19 mouse cellular contexts compared by ENCODE assay signal in the genomic region with DNA sequence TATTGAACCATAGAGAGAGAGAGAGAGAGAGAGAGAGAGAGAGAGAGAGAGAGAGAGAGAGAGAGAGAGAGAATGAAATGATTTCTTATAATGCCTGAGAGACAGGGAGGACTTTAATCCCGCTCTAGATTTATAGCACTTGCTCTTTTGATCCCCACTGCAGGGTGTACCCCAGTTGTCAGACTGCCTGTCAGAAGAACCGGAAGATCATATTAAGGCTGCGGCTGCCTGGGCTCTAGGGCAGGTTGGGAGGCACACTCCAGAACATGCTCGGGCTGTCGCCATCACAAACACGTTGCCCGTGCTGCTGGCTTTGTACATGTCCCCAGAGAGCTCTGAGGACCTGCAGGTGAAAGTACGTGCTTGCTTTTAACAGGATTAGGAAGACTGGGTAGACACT. TPM values are rescaled to one million over a fixed set of nuclear protein-coding genes. Genes with fewer than 3 reads are reported as not detected.
DNase-seq lines count a peak whose midpoint lies in the region; ATAC-seq and TF ChIP-seq lines count a peak whose summit lies in the region.
"Had no signal": no experiment of that assay in that cellular context is flagged by ENCODE, and none has a peak within 500 bp of the region (broad histone marks: within the 10 kb centered on the region; RNA-seq: fewer than 3 reads in every experiment).

No protein-coding gene starts in this region.

- H3K27ac ChIP-seq in midbrain, embryonic 13.5 days = no peak overlapping the region
- no peak overlapping the region for H3K27ac ChIP-seq in midbrain, postnatal 0 days (ENCODE audit: low read depth, low read length)
- H3K27ac ChIP-seq in embryonic facial prominence, embryonic 10.5 days (replicated peaks) = no peak overlapping the region
- no peak overlapping the region for H3K27ac ChIP-seq in intestine, embryonic 16.5 days (ENCODE audit: low read length)
- H3K27ac ChIP-seq: embryonic facial prominence, embryonic 12.5 days; forebrain, embryonic 15.5 days; heart, embryonic 13.5 days had no signal

- no peak overlapping the region for H3K4me2 ChIP-seq in midbrain, embryonic 13.5 days (replicated peaks)
- no peak overlapping the region for H3K4me2 ChIP-seq in midbrain, postnatal 0 days (ENCODE audit: low read depth, low read length, poor library complexity, severe bottlenecking)
- no peak overlapping the region for H3K4me2 ChIP-seq in intestine, embryonic 16.5 days (ENCODE audit: low read depth, low read length)
- H3K4me2 ChIP-seq: embryonic facial prominence, embryonic 12.5 days; forebrain, embryonic 15.5 days; heart, embryonic 13.5 days had no signal

- H3K9me3 ChIP-seq in midbrain, embryonic 13.5 days = no peaks in the 10 kb centered on the region
- no peaks in the 10 kb centered on the region for H3K9me3 ChIP-seq in midbrain, postnatal 0 days (ENCODE audit: low read length)
- no peaks in the 10 kb centered on the region for H3K9me3 ChIP-seq in embryonic facial prominence, embryonic 10.5 days
- H3K9me3 ChIP-seq in intestine, embryonic 16.5 days (ENCODE audit: control insufficient read depth, low read length) = no peaks in the 10 kb centered on the region
- H3K9me3 ChIP-seq: embryonic facial prominence, embryonic 12.5 days; forebrain, embryonic 15.5 days; heart, embryonic 13.5 days had no signal

- no peak overlapping the region for H3K4me3 ChIP-seq in midbrain, embryonic 13.5 days (replicated peaks)
- no peak overlapping the region for H3K4me3 ChIP-seq in midbrain, postnatal 0 days (ENCODE audit: low read depth, low read length)
- no peak overlapping the region for H3K4me3 ChIP-seq in embryonic facial prominence, embryonic 10.5 days
- H3K4me3 ChIP-seq in intestine, embryonic 16.5 days (ENCODE audit: low read length) = no peak overlapping the region
- H3K4me3 ChIP-seq: embryonic facial prominence, embryonic 12.5 days; forebrain, embryonic 15.5 days; heart, embryonic 13.5 days had no signal

- no peaks in the 10 kb centered on the region for H3K27me3 ChIP-seq in midbrain, embryonic 13.5 days
- H3K27me3 ChIP-seq in midbrain, postnatal 0 days (ENCODE audit: insufficient read depth, low read length) = no peaks in the 10 kb centered on the region
- peaks cover 9% of the 10 kb centered on the region for H3K27me3 ChIP-seq in embryonic facial prominence, embryonic 10.5 days (replicated peaks; ENCODE audit: low read depth, poor library complexity, severe bottlenecking)
- H3K27me3 ChIP-seq in intestine, embryonic 16.5 days (replicated peaks; ENCODE audit: control insufficient read depth, insufficient read depth, low read length) = no peaks in the 10 kb centered on the region
- H3K27me3 ChIP-seq: embryonic facial prominence, embryonic 12.5 days; heart, embryonic 13.5 days had no signal

- 0 out of 2 replicates have a peak, but pooled peaks have one; percentile 17 for ATAC-seq in midbrain, embryonic 13.5 days
- no peak for ATAC-seq in midbrain, postnatal 0 days (ENCODE audit: low FRiP score)
- ATAC-seq in intestine, embryonic 16.5 days = peak; percentile 87
- ATAC-seq: forebrain, embryonic 15.5 days; hindbrain, embryonic 16.5 days had no signal

- 29% methylated on average over 8 of the region's 8 CpGs for WGBS in midbrain, embryonic 13.5 days
- 28% methylated on average over 8 of the region's 8 CpGs for WGBS in midbrain, postnatal 0 days
- 61% methylated on average over 8 of the region's 8 CpGs for WGBS in embryonic facial prominence, embryonic 10.5 days
- 52% methylated on average over 8 of the region's 8 CpGs for WGBS in intestine, embryonic 16.5 days

- H3K4me1 ChIP-seq in midbrain, embryonic 13.5 days (replicated peaks) = peaks cover 15% of the 10 kb centered on the region
- H3K4me1 ChIP-seq in midbrain, postnatal 0 days (ENCODE audit: insufficient read depth, low read length) = no peaks in the 10 kb centered on the region
- H3K4me1 ChIP-seq in embryonic facial prominence, embryonic 10.5 days = peaks cover 10% of the 10 kb centered on the region; the same call in 1 of the 2 replicates
- no peaks in the 10 kb centered on the region for H3K4me1 ChIP-seq in intestine, embryonic 16.5 days (ENCODE audit: control insufficient read depth, insufficient read depth, low read length)
- H3K4me1 ChIP-seq: embryonic facial prominence, embryonic 12.5 days had no signal

- TF ChIP-seq CTCF in midbrain, postnatal 0 days (IDR thresholded peaks at IDR 0.05) = no peak

- no peaks in the 10 kb centered on the region for H3K36me3 ChIP-seq in midbrain, embryonic 13.5 days
- no peaks in the 10 kb centered on the region for H3K36me3 ChIP-seq in midbrain, postnatal 0 days (ENCODE audit: insufficient read depth, low read length)
- no peaks in the 10 kb centered on the region for H3K36me3 ChIP-seq in embryonic facial prominence, embryonic 10.5 days (replicated peaks)
- no peaks in the 10 kb centered on the region for H3K36me3 ChIP-seq in intestine, embryonic 16.5 days (ENCODE audit: control insufficient read depth, insufficient read depth, low read length)
- H3K36me3 ChIP-seq: embryonic facial prominence, embryonic 12.5 days; forebrain, embryonic 15.5 days; heart, embryonic 13.5 days had no signal

- H3K9ac ChIP-seq in midbrain, embryonic 13.5 days (replicated peaks) = no peak overlapping the region
- H3K9ac ChIP-seq in midbrain, postnatal 0 days (replicated peaks; ENCODE audit: low read length, poor library complexity, severe bottlenecking) = no peak overlapping the region
- no peak overlapping the region for H3K9ac ChIP-seq in intestine, embryonic 16.5 days (ENCODE audit: low read depth, low read length)
- H3K9ac ChIP-seq: embryonic facial prominence, embryonic 12.5 days; forebrain, embryonic 15.5 days; heart, embryonic 13.5 days had no signal

- no peak for DNase-seq in midbrain, postnatal 0 days (ENCODE audit: low spot score)
- DNase-seq in embryonic facial prominence, embryonic 10.5 days (ENCODE audit: low spot score) = peak; percentile 11
- no peak for DNase-seq in adrenal gland, postnatal 36 days
- DNase-seq in frontal cortex, postnatal 14 days (ENCODE audit: low spot score in 2 of 2) = no peak
- DNase-seq: adrenal gland, adult 2 months; adrenal gland, postnatal 25 days; cerebellum, adult 11 months; cerebellum, adult 9-11 months; cerebellum, postnatal 36 days; gastrocnemius, postnatal 10 days; heart, postnatal 36 days had no signal

RNA-seq across cellular contexts. Expression of a gene that starts 43.2 kb away (rescaled TPM):
- 0.24 and 0.28 TPM in 2 replicates for polyA plus RNA-seq in midbrain, embryonic 13.5 days (2015; fragmentation: Nextera tagmentation; extraction: Ambion mirVana)
- not detected in 2 replicates for total RNA-seq in midbrain, postnatal 0 days (2014; rRNA removed)
- polyA plus RNA-seq in midbrain, postnatal 0 days (2015; fragmentation: Nextera tagmentation; extraction: Ambion mirVana) = not detected in 2 replicates
- 0.25 and 0.31 TPM in 2 replicates for polyA plus RNA-seq in embryonic facial prominence, embryonic 10.5 days (2016; fragmentation: Nextera tagmentation; extraction: Ambion mirVana)
- polyA plus RNA-seq in intestine, embryonic 16.5 days (2015; fragmentation: Nextera tagmentation; extraction: Ambion mirVana) = 0.07 TPM in 1 of 2 replicates, not detected in the other
- total RNA-seq in adrenal gland, postnatal 36 days (2021) = under 1 TPM in 1 of 2 experiments, not detected in 1; 0.33 TPM
- total RNA-seq: ES-E14 had no signal
- polyA plus RNA-seq: adrenal gland, adult 2 months; forebrain, embryonic 15.5 days; heart, embryonic 13.5 days; intestine, embryonic 14.5 days had no signal
